Mouse (Mus musculus) G1E-ER4 (cell line): ENCODE measurements around the gene Nf2. TPM values are rescaled to one million over a fixed set of nuclear protein-coding genes. Genes with fewer than 3 reads are reported as not detected.

Experiments used
- GATA1 ChIP-seq: IDR thresholded peaks from one replicate; pipeline ENCODE4 v1.8.0; 2012; ENCODE audit warnings: low read length, inconsistent platforms
- polyA plus RNA-seq: library from polyadenylated mRNA; stranded (reverse); fragments of >175 nt; gene quantifications from 2 replicates; pipeline ENCODE4 v1.2.3, GENCODE M21; 2012

Nf2 gene
- 74.0 and 79.6 TPM in 2 replicates for polyA plus RNA-seq

DNA sequence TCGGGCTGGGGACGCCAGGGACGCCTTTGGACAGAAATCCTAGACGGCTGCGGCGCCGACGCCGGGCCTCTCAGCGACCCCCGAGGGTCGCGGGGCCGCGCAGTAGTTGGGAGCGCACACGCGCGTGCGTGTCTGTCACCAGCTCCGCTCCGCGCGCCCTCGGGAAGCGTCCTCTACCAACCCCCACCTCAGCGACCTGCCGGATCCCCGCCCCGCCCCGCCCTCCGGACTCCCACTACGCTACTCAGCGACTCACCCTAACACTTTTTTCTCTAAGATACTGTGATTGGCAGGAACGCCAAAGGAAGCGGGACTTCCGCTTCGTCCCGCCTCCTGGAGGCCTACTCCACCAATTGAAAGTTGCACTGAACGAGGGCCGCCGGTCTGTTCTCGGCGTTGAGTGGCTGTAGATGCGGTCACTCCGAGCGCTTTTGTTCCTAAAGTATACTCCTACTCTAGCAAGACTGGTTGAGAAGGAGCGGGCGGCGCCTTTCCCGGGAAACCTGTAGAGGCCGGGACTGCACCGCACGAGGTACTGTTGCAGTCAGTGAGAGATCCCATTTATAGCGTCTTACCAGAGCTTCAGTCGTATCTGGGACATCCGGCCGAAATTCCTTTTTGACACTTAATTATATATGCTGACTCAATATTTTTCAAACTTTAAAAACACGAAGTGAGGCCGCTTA lies at the start of gene Nf2:
Nf2 (minus strand) TSS at position 279 of the 686 bp plus-strand sequence.
- no peak for TF ChIP-seq GATA1

DNA sequence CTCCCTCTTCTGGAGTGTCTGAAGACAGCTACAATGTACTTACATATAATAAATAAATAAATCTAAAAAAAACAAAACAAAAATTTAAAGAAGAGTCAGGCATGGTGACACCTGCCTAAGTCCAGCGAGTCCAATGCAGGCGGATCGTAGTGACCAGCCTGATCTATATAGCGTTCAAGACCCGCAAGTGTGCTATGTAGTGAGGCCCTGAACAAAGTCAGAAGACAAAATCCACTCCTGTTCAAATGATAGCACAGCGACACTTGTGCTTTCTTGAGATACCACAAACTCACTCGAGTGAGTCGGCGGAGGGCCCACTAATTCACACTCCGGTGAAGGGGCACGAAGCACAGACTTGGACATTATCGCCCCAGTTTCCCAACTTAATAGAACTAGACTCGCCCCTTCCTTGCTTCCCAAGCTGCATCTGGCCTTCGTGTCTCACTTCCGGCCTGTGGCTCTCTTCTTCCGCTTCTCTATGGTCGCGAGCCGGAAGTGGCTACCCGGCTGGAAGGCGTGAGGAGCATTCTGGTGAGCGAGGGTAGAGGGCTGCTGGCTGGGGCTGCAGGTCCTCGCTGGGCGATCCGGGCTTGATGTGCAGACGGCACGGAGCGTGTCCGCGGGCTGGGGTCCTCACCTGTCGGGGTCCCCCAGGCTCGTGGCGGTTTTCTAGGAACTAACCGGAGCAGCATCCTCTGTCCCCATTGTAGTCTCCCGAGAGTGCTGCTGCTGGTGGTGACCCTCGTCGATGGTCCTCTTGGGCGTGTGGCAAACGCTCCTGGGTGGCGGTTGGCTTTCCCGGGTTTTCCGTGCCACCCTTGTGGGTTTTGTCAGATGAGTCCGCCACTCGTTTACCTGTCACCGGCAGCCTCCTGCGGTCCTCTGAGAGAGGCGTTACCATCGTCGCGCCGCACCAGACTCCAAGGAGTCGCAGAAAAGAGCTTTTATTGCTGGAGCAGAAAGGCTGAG lies 45.8 kb upstream of the Nf2 start, which contains the start of gene Thoc5:
Thoc5 (plus strand) TSS at position 473 of the 969 bp plus-strand sequence.
- TF ChIP-seq GATA1: no peak

DNA sequence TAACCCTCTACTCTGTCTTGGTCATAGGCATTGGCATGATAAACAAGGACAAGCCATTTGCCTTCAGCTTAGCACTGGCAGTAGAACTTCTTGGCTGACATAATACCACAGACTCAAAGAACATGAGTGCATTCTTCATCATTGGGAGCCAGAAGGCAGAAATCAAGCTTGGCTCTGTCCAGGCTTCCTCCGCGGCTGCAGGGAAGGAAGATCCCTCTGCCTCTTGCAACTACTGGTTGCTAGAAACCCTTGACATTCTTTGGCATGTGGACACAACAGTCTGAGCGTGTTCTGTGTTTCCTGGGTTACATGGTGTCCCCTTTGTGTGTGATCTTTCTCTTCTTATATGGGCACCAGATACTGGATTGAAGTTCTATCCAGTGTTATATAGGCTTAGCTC lies 37.7 kb upstream of the Nf2 start:
- TF ChIP-seq GATA1: no peak

DNA sequence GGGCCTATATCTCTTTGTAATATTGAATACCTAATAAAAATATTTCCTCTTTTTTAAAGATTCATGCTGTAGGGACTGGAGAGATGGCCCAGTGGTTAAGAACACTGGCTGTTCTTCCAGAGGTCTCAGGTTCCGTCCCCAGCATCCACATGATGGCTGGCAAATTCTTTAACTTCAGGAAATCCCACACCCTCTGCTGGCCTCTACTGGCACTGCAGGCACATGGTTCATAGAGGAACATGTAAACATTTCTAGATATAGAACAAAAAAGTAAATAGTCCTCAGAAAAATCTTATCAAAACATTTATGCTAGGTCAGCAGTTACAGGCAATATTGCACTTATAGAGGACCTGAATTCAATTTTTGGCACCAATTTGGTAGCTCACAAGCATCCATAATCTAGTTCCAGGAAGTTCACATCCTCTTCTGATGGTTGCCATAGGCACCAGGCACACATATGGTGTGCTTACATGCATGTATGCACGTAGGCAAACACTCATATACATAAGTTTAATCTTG lies 36.1 kb upstream of the Nf2 start:
- no peak for TF ChIP-seq GATA1

DNA sequence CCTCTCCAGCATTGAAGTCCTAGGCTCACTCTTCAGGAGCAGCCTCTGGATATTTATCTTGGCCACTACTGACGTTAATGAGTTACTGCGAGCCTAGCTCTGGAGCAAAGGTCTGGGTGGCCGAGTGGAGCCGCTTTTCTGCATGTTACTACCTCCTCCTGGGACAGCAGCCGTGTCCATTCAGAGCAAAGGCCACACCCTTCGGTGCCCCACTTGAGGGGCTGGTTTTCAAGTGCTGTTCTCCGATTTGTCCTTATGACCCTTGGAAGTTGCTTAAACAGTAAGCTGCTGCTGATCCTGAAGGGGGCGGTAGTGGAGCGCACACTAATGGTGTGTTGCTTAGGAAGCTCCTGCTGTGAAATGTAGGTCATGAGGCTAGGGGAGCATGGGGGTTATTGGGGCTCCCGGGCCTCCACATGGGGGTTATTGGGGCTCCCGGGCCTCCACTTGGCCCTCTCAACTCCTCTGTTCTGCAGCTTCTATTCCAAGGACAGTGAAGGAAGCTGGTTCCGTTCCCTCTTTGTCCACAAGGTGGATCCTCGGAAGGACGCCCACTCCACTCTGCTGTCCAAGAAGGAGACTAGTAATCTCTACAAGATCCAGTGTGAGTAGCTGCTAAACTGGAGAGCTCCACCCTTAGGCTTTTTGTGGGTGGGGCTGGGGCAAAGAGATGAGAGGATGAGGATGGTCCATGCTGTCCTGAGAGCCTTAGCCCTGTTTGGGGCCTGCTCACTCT lies 33.7 kb upstream of the Nf2 start:
- no peak for TF ChIP-seq GATA1

DNA sequence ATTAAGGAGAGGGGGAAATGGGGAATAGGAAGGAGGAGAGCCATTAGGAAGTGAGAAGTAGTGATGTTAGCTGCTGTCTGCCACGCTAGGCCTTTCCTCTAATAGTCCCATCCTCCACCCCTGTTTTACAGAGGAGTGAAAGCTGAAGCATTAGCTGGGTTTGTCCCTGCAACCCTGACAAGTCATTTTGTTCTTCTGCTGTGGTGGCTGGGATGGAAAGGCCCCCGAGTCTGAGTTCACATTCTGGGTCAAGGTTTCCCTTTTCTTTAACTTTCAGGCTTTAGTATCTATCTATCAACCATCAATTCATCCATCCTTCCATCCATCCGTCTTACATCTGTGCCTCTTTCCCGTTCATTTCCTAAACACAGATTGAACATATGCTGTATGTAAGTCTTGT lies 31.8 kb upstream of the Nf2 start:
- no peak for TF ChIP-seq GATA1

DNA sequence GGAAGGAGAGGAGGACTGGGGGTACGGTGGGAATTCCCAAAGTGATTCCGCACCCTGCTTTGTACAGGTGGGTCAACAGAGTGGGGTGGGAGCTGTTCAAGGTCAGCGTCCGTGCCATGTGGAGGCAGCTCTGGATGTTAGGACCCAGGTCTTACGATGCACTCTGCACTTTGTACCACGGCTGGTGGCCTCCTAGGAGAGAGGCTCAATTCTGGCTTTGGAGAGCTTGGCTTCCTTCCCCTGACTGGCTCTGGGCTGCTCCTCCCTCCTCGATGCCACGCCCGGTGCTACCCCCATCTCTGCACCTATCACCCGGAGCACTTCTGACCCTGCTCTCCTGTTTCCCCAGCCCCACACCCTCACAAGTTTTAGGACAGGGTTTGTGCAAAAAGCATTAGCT lies 25.2 kb upstream of the Nf2 start:
- TF ChIP-seq GATA1: no peak

DNA sequence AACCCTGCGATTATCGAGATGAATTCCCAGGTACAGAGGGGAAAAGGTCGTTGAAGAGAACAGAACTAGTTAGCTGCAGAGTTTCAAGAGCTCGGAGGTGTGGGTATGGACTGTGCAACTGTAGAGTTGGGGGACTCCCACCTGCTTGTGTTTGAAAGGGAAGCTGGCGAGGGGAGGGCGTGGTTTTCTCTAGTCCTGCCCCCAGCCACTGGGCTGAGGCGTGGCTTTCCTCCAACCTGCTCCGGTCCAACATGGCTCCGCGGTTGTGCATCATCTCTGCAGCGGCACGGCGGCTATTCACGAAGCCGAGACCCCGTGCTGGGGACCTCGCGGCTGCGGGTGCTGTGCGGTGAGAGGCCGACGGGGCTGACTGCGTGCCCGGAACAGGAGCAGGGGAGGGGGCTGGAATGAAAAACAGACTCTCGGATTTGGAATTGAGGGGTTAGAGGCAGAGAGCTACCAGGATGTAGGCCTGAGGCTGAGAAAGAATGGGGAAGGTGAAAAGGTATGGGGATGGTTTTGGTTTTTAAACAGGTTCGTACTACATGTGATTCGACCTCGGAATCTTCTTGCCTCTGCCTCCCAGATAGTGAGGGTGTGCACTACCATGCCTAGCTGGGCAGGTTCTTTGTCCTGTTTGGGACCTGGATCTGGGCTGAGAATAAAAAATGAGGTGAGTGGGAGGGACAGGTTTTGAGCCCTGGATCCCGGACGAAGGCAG lies 24.6 kb upstream of the Nf2 start, which contains the start of gene Nipsnap1:
Nipsnap1 (plus strand) TSS at position 197 of the 721 bp plus-strand sequence.
- TF ChIP-seq GATA1: no peak

DNA sequence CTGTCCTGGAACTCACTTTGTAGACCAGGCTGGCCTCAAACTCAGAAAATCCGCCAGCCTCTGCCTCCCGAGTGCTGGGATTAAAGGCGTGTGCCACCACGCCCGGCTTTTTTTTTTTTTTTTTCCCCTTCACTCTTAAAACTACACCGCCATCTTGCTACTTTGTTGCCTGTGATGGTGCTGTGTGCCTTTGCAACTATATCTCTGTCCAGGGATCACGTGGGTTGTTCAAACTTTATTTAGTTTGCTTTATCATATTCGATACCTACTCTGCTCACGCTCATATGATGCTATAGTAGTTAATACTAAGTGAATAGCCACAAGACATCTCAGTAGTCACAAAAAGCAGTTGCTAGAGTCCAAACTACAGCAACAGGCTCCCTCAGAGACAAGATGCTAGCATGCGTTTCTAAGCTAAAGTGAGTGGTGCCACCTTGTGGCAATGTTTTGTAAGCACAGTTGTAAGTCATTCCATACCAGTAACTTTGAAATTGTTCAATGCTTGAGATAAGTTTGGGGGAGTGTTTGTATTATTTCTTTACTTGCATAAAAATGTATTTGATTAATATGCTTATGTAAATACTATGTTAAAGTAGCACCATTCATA lies 16.4 kb upstream of the Nf2 start:
- TF ChIP-seq GATA1: no peak

DNA sequence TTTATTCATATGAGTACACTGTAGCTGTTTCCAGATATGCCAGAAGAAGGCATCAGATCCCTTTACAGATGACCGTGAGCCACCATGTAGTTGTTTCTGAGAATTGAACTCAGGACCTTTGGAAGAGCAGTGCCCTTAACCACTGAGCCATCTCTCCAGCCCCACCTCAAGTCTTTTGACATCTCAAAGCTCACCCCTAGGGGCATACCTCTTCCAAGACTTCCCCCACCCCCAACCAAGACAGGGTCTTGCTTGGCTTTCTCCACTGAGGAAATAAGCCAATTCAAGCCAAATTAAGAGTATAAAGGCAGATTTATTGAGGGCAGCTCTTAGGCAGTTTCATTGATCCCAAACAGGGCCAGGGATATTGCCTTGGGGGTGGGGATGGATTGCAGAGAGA lies 13.4 kb upstream of the Nf2 start:
- TF ChIP-seq GATA1: no peak

DNA sequence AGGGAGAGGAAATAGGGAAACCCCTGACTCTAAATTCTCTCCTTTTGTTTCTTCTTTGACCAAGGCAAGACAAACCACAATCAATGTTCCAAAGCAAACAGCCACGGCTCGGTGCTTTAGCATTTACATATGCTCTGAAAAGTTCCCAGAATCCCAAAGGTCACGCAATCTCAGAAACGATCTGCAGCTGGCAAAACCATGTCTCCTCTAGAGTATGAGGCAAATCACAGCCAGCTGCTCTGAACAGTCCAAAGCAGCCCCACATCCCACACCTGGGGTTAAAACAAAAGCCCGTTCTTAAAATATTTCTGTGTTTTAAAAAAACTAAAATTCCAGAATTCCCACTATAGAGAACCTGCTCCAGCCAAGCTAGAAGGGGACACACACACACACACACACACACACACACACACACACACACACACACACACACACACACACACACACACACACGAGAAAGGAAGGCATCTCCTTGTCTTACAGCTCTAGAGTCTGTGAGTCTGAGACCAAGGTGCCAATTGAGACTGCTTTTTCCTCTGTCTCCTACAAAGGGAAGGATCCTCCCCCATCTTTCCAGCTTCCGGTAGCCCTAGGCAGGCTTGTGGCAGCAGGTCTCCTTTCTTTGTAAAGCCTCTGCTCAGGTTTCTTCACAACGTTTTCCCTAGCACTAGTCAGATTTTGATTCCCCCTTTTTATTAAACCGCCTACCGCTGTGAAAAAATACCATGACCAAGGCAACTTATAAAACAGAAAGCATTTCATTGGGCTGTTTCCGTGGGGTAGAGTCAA lies 12.7 kb upstream of the Nf2 start:
- TF ChIP-seq GATA1: no peak

DNA sequence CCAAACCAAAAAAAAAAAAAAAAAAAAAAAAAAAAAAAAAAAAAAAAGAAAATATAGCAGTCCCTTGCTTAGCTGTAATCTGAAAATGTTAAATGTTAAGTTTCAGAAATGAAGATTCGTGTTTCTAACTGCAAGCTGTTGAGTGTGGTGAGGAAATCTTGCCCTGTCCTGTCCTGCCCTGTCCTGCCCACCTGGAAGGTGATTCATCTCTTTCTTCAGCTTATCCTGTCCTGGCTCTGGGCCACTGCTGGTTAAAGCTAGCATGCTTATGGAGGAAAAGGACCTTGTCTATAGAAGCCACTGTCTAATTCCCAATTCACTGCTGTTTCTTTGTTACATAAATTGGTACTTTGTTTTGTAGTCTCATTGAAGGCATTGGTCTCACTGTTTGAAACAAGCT lies 11.7 kb upstream of the Nf2 start:
- no peak for TF ChIP-seq GATA1

DNA sequence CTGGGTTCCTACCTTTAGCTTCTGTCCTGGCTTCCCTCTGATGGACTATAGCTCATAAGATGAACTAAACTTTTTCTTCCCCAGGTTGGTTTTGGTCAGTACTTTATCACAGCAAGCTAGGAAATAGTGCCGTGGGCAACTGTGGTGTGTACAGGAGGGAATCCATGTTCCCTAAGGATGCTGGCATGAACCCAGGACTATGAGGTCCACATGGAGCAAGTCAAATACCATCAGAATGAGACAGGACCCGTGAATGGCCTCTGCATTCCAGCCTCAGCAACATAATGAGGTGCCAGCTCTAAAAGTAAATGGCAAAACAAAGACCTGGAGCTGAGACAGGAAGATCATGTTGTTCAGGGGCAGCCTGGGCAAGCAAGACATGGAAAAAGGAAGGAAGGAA lies 9.1 kb upstream of the Nf2 start:
- TF ChIP-seq GATA1: no peak

DNA sequence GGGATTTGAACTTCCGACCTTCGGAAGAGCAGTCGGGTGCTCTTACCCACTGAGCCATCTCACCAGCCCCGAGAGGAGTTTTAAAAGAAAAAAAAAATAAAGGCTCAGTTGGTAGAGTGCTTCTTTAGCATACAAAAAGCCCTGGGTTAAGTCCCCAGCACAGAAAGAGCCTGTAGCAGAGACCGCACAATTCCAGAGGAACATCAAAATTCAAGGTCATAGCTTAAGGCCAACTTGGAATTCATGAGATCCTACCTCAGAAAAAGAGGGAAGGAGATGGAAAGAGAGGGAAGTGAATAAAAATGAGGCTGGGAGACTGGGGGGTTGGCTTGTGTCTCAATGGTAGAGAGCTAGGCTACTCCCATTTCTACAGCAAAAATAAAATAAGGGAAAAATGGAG lies 4.8 kb upstream of the Nf2 start:
- TF ChIP-seq GATA1: no peak
